Mouse (Mus musculus) spleen, adult 2 months (tissue): ENCODE data around the gene Pnpla2.

Experiments used
- CTCF ChIP-seq: fragments of 200-500 bp; IDR thresholded peaks from 2 replicates; pipeline ENCODE4 v1.5.1; 2011; ENCODE audit warnings: mild to moderate bottlenecking, inconsistent platforms; ENCODE audit not compliant: insufficient read depth, insufficient read length, insufficient replicate concordance; ENCODE audit errors: extremely low read depth
- POLR2A ChIP-seq: fragments of 200-500 bp; IDR thresholded peaks from 2 replicates; pipeline ENCODE4 v1.6.1; 2011; ENCODE audit warnings: low read depth, low read length, inconsistent platforms

- TF ChIP-seq POLR2A: no peak
- TF ChIP-seq CTCF: no peak
These were observed 21.4 kb downstream of the Pnpla2 start for GRCm38 (mm10) chr7:141476226-141476980.
